Mouse (Mus musculus) thymus, adult 2 months (tissue): ENCODE measurements at regions not wholly inside any gene's neighbourhood (a gene's known extent, or its start where the extent isn't known, plus 50 kb on each side); places are given as distances from the start of the nearest gene placed in this dataset.

Experiments used
- CTCF ChIP-seq: fragments of 200-500 bp; IDR thresholded peaks from 2 replicates; pipeline ENCODE4 v1.5.1; 2012; ENCODE audit warnings: mild to moderate bottlenecking, control low read depth, low read length, moderate library complexity, borderline replicate concordance; ENCODE audit not compliant: control insufficient read depth, poor library complexity, insufficient read depth; ENCODE audit errors: extremely low read depth
- POLR2A ChIP-seq: fragments of 200-500 bp; IDR thresholded peaks from 2 replicates; pipeline ENCODE4 v1.6.1; 2012; ENCODE audit warnings: mild to moderate bottlenecking, low read length, control low read depth, moderate library complexity; ENCODE audit not compliant: control insufficient read depth, poor library complexity, insufficient read depth; ENCODE audit errors: extremely low read depth

DNA sequence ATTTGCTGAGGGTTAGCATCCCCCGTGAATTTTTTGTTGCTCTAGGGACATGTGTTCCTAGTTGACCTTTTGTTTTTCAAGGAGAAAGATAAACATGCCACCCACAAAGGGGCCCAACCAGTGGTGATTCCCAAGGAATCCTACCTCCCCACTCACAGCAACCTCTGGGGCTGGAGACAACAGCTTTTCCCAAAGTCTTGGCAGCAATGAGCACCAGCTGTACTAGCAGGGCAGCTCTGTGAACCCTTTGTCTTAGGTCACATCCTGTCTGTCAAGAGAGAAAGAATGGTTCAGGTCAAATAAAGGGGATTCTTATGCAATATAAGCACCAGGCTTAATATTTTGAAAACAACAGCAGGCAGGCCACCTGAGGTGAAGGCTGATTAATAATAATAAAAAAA, 70.2 kb upstream of the Dcn start:
- TF ChIP-seq CTCF, result no peak
- no peak for TF ChIP-seq POLR2A
